Comparison of ENCODE assay signal across 19 mouse cellular contexts in genomic region chr13:59874137-59874931, GRCm38 (mm10). TPM values are rescaled to one million over a fixed set of nuclear protein-coding genes. Genes with fewer than 3 reads are reported as not detected.
DNase-seq lines count a peak whose midpoint lies in the region; ATAC-seq and TF ChIP-seq lines count a peak whose summit lies in the region.
"Had no signal": no experiment of that assay in that cellular context is flagged by ENCODE, and none has a peak within 500 bp of the region (broad histone marks: within the 10 kb centered on the region; RNA-seq: fewer than 3 reads in every experiment).

No protein-coding gene starts in this region.

- ATAC-seq in kidney, embryonic 16.5 days (ENCODE audit: low FRiP score, low TSS enrichment): no peak
- no peak for ATAC-seq in midbrain, embryonic 13.5 days
- ATAC-seq: activated CD4-positive, CD25-positive, alpha-beta regulatory T cell, adult 4 months; hindbrain, postnatal 0 days had no signal

- H3K36me3 ChIP-seq in kidney, embryonic 16.5 days (ENCODE audit: insufficient read depth, low read length): no peaks in the 10 kb centered on the region
- no peaks in the 10 kb centered on the region for H3K36me3 ChIP-seq in midbrain, embryonic 13.5 days

- TF ChIP-seq POLR2A in embryonic fibroblast, embryonic 13.5 days (IDR thresholded peaks at IDR 0.05; ENCODE audit: low read depth, low read length): no peak

- no peak overlapping the region for H3K4me3 ChIP-seq in kidney, embryonic 16.5 days (ENCODE audit: low read length)
- no peak overlapping the region for H3K4me3 ChIP-seq in embryonic fibroblast, embryonic 13.5 days (ENCODE audit: insufficient read depth, low read length)
- H3K4me3 ChIP-seq in midbrain, embryonic 13.5 days (replicated peaks): no peak overlapping the region
- H3K4me3 ChIP-seq: heart, adult 2 months had no signal

- H3K9me3 ChIP-seq in kidney, embryonic 16.5 days (ENCODE audit: low read length): no peaks in the 10 kb centered on the region
- H3K9me3 ChIP-seq in midbrain, embryonic 13.5 days: no peaks in the 10 kb centered on the region

- no peak for TF ChIP-seq CTCF in embryonic fibroblast, embryonic 13.5 days (IDR thresholded peaks at IDR 0.05; ENCODE audit: borderline replicate concordance, insufficient read depth, low read length)

- 0 out of 2 replicates have a peak overlapping the region, but pooled peaks have one; percentile 17 for H3K27ac ChIP-seq in kidney, embryonic 16.5 days (ENCODE audit: low read length)
- H3K27ac ChIP-seq in embryonic fibroblast, embryonic 13.5 days (ENCODE audit: insufficient read depth, low read length): peak overlapping the region; percentile 53
- no peak overlapping the region for H3K27ac ChIP-seq in midbrain, embryonic 13.5 days
- H3K27ac ChIP-seq: heart, adult 2 months; hindbrain, postnatal 0 days had no signal

- H3K27me3 ChIP-seq in kidney, embryonic 16.5 days (ENCODE audit: insufficient read depth, low read length): no peaks in the 10 kb centered on the region
- no peaks in the 10 kb centered on the region for H3K27me3 ChIP-seq in midbrain, embryonic 13.5 days

- 70% methylated on average over 7 of the region's 7 CpGs for WGBS in kidney, embryonic 16.5 days
- WGBS in midbrain, embryonic 13.5 days: 76% methylated on average over 7 of the region's 7 CpGs

- peaks cover 26% of the 10 kb centered on the region for H3K4me1 ChIP-seq in kidney, embryonic 16.5 days (ENCODE audit: insufficient read depth, low read length)
- peaks cover 9% of the 10 kb centered on the region; the same call in 1 of the 2 replicates for H3K4me1 ChIP-seq in embryonic fibroblast, embryonic 13.5 days (ENCODE audit: control insufficient read depth, insufficient read depth, low read length)
- H3K4me1 ChIP-seq in midbrain, embryonic 13.5 days (replicated peaks): no peaks in the 10 kb centered on the region

- no peak overlapping the region for H3K9ac ChIP-seq in kidney, embryonic 16.5 days (replicated peaks; ENCODE audit: low read length)
- H3K9ac ChIP-seq in midbrain, embryonic 13.5 days (replicated peaks): no peak overlapping the region

- no peak overlapping the region for H3K4me2 ChIP-seq in kidney, embryonic 16.5 days (replicated peaks; ENCODE audit: low read depth, low read length)
- H3K4me2 ChIP-seq in midbrain, embryonic 13.5 days (replicated peaks): no peak overlapping the region
- H3K4me2 ChIP-seq: liver, embryonic 11.5 days had no signal

- DNase-seq in embryo, embryonic 10 days (ENCODE audit: low spot score): peak; percentile 55
- DNase-seq in embryo, embryonic 10.5 days (ENCODE audit: low spot score): no peak
- no peak for DNase-seq in kidney, postnatal 10 days
- peak; percentile 65 for DNase-seq in mesoderm, embryonic 11.5 days (ENCODE audit: low read depth, low spot score)
- DNase-seq in left cerebral cortex, adult 18-20 months (ENCODE audit: low spot score in 2 of 2): no peak
- DNase-seq: adrenal gland, postnatal 10 days; cerebellum, adult 9-11 months; gastrocnemius, postnatal 14 days; heart, adult 2 months; heart, postnatal 4 days; lung, adult 2 months; right cerebral cortex, postnatal 4 days; thymus, postnatal 14 days had no signal

RNA-seq across cellular contexts. Expression of gene Tut7, which starts 51.4 kb away (rescaled TPM):
- polyA plus RNA-seq in kidney, embryonic 16.5 days (2015; fragmentation: Nextera tagmentation; extraction: Ambion mirVana): 43.0 and 47.2 TPM in 2 replicates
- polyA plus RNA-seq in embryonic fibroblast, embryonic 13.5 days (2011; ENCODE audit: insufficient read length, low read depth, missing spikeins): 102 and 113 TPM in 2 replicates
- polyA plus RNA-seq in midbrain, embryonic 13.5 days (2015; fragmentation: Nextera tagmentation; extraction: Ambion mirVana): 58.7 and 59.6 TPM in 2 replicates
- total RNA-seq in left cerebral cortex, adult 18-20 months (2021): 10 to 100 TPM; 53.5 to 60.4 TPM

Comparison
In these comparisons a context has a peak if more than half of its experiments do, and no peak if none do; other contexts are left out.
1. DNase-seq: peak in embryo, embryonic 10 days (single experiment) and mesoderm, embryonic 11.5 days (single experiment); none in embryo, embryonic 10.5 days (single experiment), kidney, postnatal 10 days (single experiment) and left cerebral cortex, adult 18-20 months (0 of 2).